Mouse (Mus musculus): ENCODE measurements around the gene Rfx4. TPM values are rescaled to one million over a fixed set of nuclear protein-coding genes. Genes with fewer than 3 reads are reported as not detected.

Gene Rfx4
- polyA plus RNA-seq, 1 experiment from 2014 or later: 1.3 TPM

GRCm38 (mm10) chr10:84785339-84785738 is 29.5 kb downstream of the Rfx4 start:
- no peak for DNase-seq (ENCODE audit: low spot score)
- 86% methylated on average over 4 of the region's 4 CpGs for WGBS

GRCm38 (mm10) chr10:84790323-84790722 is 34.5 kb downstream of the Rfx4 start:
- Histone ChIP-seq H3K4me3 (ENCODE audit: low read depth, low read length) (no peak overlapping the region), H3K36me3 (ENCODE audit: control insufficient read depth, insufficient read depth, low read length) (no peaks in the 10 kb centered on the region), H3K27ac (replicated peaks; ENCODE audit: low read depth, low read length) (no peak overlapping the region), H3K9me3 (ENCODE audit: control insufficient read depth, low read length) (no peaks in the 10 kb centered on the region), H3K9ac (ENCODE audit: low read length) (no peak overlapping the region), H3K4me2 (ENCODE audit: low read depth, severe bottlenecking) (no peak overlapping the region), H3K27me3 (ENCODE audit: control insufficient read depth, insufficient read depth, low read length) (no peaks in the 10 kb centered on the region), H3K4me1 (ENCODE audit: control insufficient read depth, insufficient read depth, low read length) (no peaks in the 10 kb centered on the region)
- no peak for ATAC-seq (ENCODE audit: insufficient number of reproducible peaks, low FRiP score, low TSS enrichment, low read depth)
- 90% methylated on average over 8 of the region's 8 CpGs for WGBS
- DNase-seq (ENCODE audit: low spot score): no peak

More at GRCm38 (mm10) chr10:84785339-84785738, 29.5 kb downstream of the Rfx4 start:
- no peak overlapping the region for H3K9ac ChIP-seq (ENCODE audit: low read length)
- no peaks in the 10 kb centered on the region for H3K36me3 ChIP-seq (ENCODE audit: control insufficient read depth, insufficient read depth, low read length)
- no peak overlapping the region for H3K4me3 ChIP-seq (ENCODE audit: low read depth, low read length)
- no peaks in the 10 kb centered on the region for H3K9me3 ChIP-seq (ENCODE audit: control insufficient read depth, low read length)
- no peaks in the 10 kb centered on the region for H3K4me1 ChIP-seq (ENCODE audit: control insufficient read depth, insufficient read depth, low read length)
- no peak overlapping the region for H3K4me2 ChIP-seq (ENCODE audit: low read depth, severe bottlenecking)
- no peak for ATAC-seq (ENCODE audit: insufficient number of reproducible peaks, low FRiP score, low TSS enrichment, low read depth)
- H3K27ac ChIP-seq (replicated peaks; ENCODE audit: low read depth, low read length): no peak overlapping the region
- no peaks in the 10 kb centered on the region for H3K27me3 ChIP-seq (ENCODE audit: control insufficient read depth, insufficient read depth, low read length)

- no peak for ATAC-seq (ENCODE audit: insufficient number of reproducible peaks, low FRiP score, low TSS enrichment, low read depth)
- H3K36me3 ChIP-seq (ENCODE audit: control insufficient read depth, insufficient read depth, low read length): no peaks in the 10 kb centered on the region
Measured at GRCm38 (mm10) chr10:84791181-84791580, 35.3 kb downstream of the Rfx4 start.

GRCm38 (mm10) chr10:84801521-84801920 is 45.7 kb downstream of the Rfx4 start:
- no peak overlapping the region for H3K4me2 ChIP-seq (ENCODE audit: low read depth, severe bottlenecking)
- ATAC-seq (ENCODE audit: insufficient number of reproducible peaks, low FRiP score, low TSS enrichment, low read depth) (no peak), DNase-seq (ENCODE audit: low spot score) (no peak)
- no peaks in the 10 kb centered on the region for H3K9me3 ChIP-seq (ENCODE audit: control insufficient read depth, low read length)
- no peaks in the 10 kb centered on the region for H3K36me3 ChIP-seq (ENCODE audit: control insufficient read depth, insufficient read depth, low read length)
- H3K27ac ChIP-seq (replicated peaks; ENCODE audit: low read depth, low read length): no peak overlapping the region
- H3K9ac ChIP-seq (ENCODE audit: low read length): no peak overlapping the region
- no peaks in the 10 kb centered on the region for H3K4me1 ChIP-seq (ENCODE audit: control insufficient read depth, insufficient read depth, low read length)
- no peaks in the 10 kb centered on the region for H3K27me3 ChIP-seq (ENCODE audit: control insufficient read depth, insufficient read depth, low read length)
- 79% methylated on average over 6 of the region's 6 CpGs for whole genome bisulfite sequencing
- H3K4me3 ChIP-seq (ENCODE audit: low read depth, low read length): no peak overlapping the region

More at GRCm38 (mm10) chr10:84791181-84791580, 35.3 kb downstream of the Rfx4 start:
- no peak overlapping the region for H3K4me3 ChIP-seq (ENCODE audit: low read depth, low read length)
- DNase-seq (ENCODE audit: low spot score): no peak
- no peak overlapping the region for H3K27ac ChIP-seq (replicated peaks; ENCODE audit: low read depth, low read length)
- no peaks in the 10 kb centered on the region for H3K4me1 ChIP-seq (ENCODE audit: control insufficient read depth, insufficient read depth, low read length)
- no peaks in the 10 kb centered on the region for H3K9me3 ChIP-seq (ENCODE audit: control insufficient read depth, low read length)
- H3K4me2 ChIP-seq (ENCODE audit: low read depth, severe bottlenecking): no peak overlapping the region
- 85% methylated on average over 3 of the region's 3 CpGs for WGBS
- H3K9ac ChIP-seq (ENCODE audit: low read length): no peak overlapping the region
- no peaks in the 10 kb centered on the region for H3K27me3 ChIP-seq (ENCODE audit: control insufficient read depth, insufficient read depth, low read length)

GRCm38 (mm10) chr10:84803216-84803844 is 47.5 kb downstream of the Rfx4 start:
- H3K9me3 ChIP-seq (ENCODE audit: control insufficient read depth, low read length): no peaks in the 10 kb centered on the region
- DNase-seq (ENCODE audit: low spot score) (no peak), ATAC-seq (ENCODE audit: insufficient number of reproducible peaks, low FRiP score, low TSS enrichment, low read depth) (no peak)
- no peaks in the 10 kb centered on the region for H3K4me1 ChIP-seq (ENCODE audit: control insufficient read depth, insufficient read depth, low read length)
- no peak overlapping the region for H3K9ac ChIP-seq (ENCODE audit: low read length)
- WGBS: 75% methylated on average over 13 of the region's 13 CpGs
- H3K27me3 ChIP-seq (ENCODE audit: control insufficient read depth, insufficient read depth, low read length): no peaks in the 10 kb centered on the region
- H3K36me3 ChIP-seq (ENCODE audit: control insufficient read depth, insufficient read depth, low read length): no peaks in the 10 kb centered on the region
- H3K27ac ChIP-seq (replicated peaks; ENCODE audit: low read depth, low read length): no peak overlapping the region
- no peak overlapping the region for H3K4me3 ChIP-seq (ENCODE audit: low read depth, low read length)
- no peak overlapping the region for H3K4me2 ChIP-seq (ENCODE audit: low read depth, severe bottlenecking)

- DNase-seq (ENCODE audit: low spot score) (no peak), ATAC-seq (ENCODE audit: insufficient number of reproducible peaks, low FRiP score, low TSS enrichment, low read depth) (no peak)
- Histone ChIP-seq H3K4me3 (ENCODE audit: low read depth, low read length) (no peak overlapping the region), H3K4me1 (ENCODE audit: control insufficient read depth, insufficient read depth, low read length) (no peaks in the 10 kb centered on the region), H3K36me3 (ENCODE audit: control insufficient read depth, insufficient read depth, low read length) (no peaks in the 10 kb centered on the region), H3K9ac (ENCODE audit: low read length) (no peak overlapping the region), H3K9me3 (ENCODE audit: control insufficient read depth, low read length) (no peaks in the 10 kb centered on the region), H3K27ac (replicated peaks; ENCODE audit: low read depth, low read length) (no peak overlapping the region), H3K27me3 (ENCODE audit: control insufficient read depth, insufficient read depth, low read length) (no peaks in the 10 kb centered on the region), H3K4me2 (ENCODE audit: low read depth, severe bottlenecking) (no peak overlapping the region)
- 78% methylated on average over 3 of the region's 3 CpGs for WGBS
Measured at GRCm38 (mm10) chr10:84805576-84805975, 49.7 kb downstream of the Rfx4 start.

GRCm38 (mm10) chr10:84807206-84807605 is 51.3 kb downstream of the Rfx4 start:
- no peak overlapping the region for H3K4me2 ChIP-seq (ENCODE audit: low read depth, severe bottlenecking)
- no peaks in the 10 kb centered on the region for H3K9me3 ChIP-seq (ENCODE audit: control insufficient read depth, low read length)
- H3K27me3 ChIP-seq (ENCODE audit: control insufficient read depth, insufficient read depth, low read length): no peaks in the 10 kb centered on the region
- H3K27ac ChIP-seq (replicated peaks; ENCODE audit: low read depth, low read length): no peak overlapping the region
- WGBS: 88% methylated on average over 9 of the region's 9 CpGs
- no peak for DNase-seq (ENCODE audit: low spot score)
- ATAC-seq (ENCODE audit: insufficient number of reproducible peaks, low FRiP score, low TSS enrichment, low read depth): no peak
- no peaks in the 10 kb centered on the region for H3K4me1 ChIP-seq (ENCODE audit: control insufficient read depth, insufficient read depth, low read length)
- no peak overlapping the region for H3K4me3 ChIP-seq (ENCODE audit: low read depth, low read length)
- no peak overlapping the region for H3K9ac ChIP-seq (ENCODE audit: low read length)
- no peaks in the 10 kb centered on the region for H3K36me3 ChIP-seq (ENCODE audit: control insufficient read depth, insufficient read depth, low read length)

GRCm38 (mm10) chr10:84810030-84810849 is 54.4 kb downstream of the Rfx4 start:
- Histone ChIP-seq H3K4me3 (ENCODE audit: low read depth, low read length) (no peak overlapping the region), H3K4me2 (ENCODE audit: low read depth, severe bottlenecking) (no peak overlapping the region), H3K9me3 (ENCODE audit: control insufficient read depth, low read length) (no peaks in the 10 kb centered on the region), H3K27me3 (ENCODE audit: control insufficient read depth, insufficient read depth, low read length) (no peaks in the 10 kb centered on the region), H3K9ac (ENCODE audit: low read length) (no peak overlapping the region), H3K4me1 (ENCODE audit: control insufficient read depth, insufficient read depth, low read length) (no peaks in the 10 kb centered on the region), H3K36me3 (ENCODE audit: control insufficient read depth, insufficient read depth, low read length) (no peaks in the 10 kb centered on the region), H3K27ac (replicated peaks; ENCODE audit: low read depth, low read length) (no peak overlapping the region)
- WGBS: 89% methylated on average over 8 of the region's 8 CpGs
- DNase-seq (ENCODE audit: low spot score): no peak
- no peak for ATAC-seq (ENCODE audit: insufficient number of reproducible peaks, low FRiP score, low TSS enrichment, low read depth)
